Mouse (Mus musculus): ENCODE measurements around the gene Creb3. TPM values are rescaled to one million over a fixed set of nuclear protein-coding genes. Genes with fewer than 3 reads are reported as not detected.

Creb3 gene
- polyA plus RNA-seq (2012; rRNA removed) = 58.2 and 74.5 TPM in 2 replicates

DNA sequence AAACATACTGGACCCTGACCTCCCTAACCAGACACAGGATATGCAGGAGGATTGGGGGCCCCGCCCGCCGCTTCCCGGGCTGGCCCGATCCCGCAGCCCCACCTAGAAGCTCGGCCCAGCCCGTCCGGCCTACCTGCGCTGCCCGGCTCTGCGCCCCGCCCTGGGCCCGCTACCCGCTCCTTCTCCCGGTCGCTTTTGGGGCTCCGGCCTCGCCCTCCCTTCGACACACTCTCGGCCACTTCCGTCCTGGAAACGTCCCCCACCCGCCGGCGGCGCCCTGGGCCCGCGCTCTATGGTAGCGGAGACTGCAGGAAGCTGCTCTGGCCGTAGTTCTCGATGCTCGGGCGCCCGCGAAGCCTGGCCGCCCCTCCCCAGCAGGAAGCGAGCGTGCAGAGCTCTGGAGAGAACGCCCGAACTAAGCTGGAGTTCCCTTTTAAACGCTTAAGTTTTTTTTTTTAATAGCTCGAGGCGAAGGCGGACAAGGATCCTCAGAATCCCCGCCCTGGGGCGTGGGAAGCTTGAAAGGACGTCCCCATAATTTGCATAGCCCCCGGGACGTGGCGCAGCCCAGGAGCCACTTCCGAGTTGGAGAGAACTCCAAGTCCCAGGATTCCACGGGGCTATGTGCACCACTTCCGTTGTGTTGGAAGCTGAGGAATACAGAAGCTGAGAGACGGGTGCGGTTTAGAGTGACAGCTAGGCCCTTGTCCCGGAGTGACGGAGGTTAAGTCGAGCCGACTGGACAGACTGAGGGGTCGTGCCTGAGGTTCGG is at the start of gene Creb3, which contains the start of gene Tln1:
Gene Creb3 (plus strand): TSS at position 336 of the 772 bp plus-strand sequence.
Gene Tln1 (minus strand): TSS at position 695 of the 772 bp plus-strand sequence.
- H3K4me3 ChIP-seq (ENCODE audit: insufficient read depth, low read depth, low read length) = peak within 1 kb of the TSS; percentile 90
- no peaks in the 10 kb centered on the region; the same call in 1 of the 2 replicates for H3K36me3 ChIP-seq (ENCODE audit: control insufficient read depth, insufficient read depth, low read length)
- peaks cover 34% of the 10 kb centered on the region for H3K4me1 ChIP-seq (ENCODE audit: control insufficient read depth, insufficient read depth, low read length)
- DNase-seq = peak; percentile 99
- TF ChIP-seq POLR2A (IDR thresholded peaks at IDR 0.05; ENCODE audit: low read depth, low read length) (peak; percentile 40), CTCF (conservative IDR thresholded peaks at IDR 0.05; ENCODE audit: insufficient read depth, insufficient read length, low read depth, low read length) (no peak)
- under 1% methylated on average over 62 of the region's 62 CpGs for WGBS
- peak within 1 kb of the TSS; percentile 97 for H3K27ac ChIP-seq (ENCODE audit: insufficient read depth, low read depth, low read length)
- no peaks in the 10 kb centered on the region for H3K27me3 ChIP-seq (replicated peaks; ENCODE audit: control insufficient read depth, insufficient read depth, low read length)

DNA sequence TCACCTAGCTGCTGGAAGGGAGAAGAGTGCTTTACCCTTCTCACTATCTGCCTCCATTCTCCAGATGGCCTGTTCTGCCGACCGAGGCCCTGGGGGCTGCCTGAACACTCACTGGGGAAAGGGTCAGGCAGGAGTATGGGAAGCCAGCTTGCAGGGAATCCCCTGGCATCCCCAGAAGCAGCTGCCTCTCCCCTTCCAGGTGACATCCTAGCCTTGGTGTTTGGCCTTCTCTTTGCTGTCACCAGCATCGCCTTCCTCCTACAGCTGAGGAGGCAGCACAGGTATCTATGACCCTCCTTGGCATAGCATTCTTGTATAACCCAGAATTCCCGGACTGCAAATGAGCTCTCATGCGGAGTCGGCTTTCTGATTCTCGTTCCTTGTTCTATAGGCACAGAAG is 49.5 kb upstream of the Creb3 start:
- peaks cover 8% of the 10 kb centered on the region for H3K4me1 ChIP-seq (ENCODE audit: control insufficient read depth, insufficient read depth, low read length)
- no peaks in the 10 kb centered on the region for H3K27me3 ChIP-seq (replicated peaks; ENCODE audit: control insufficient read depth, insufficient read depth, low read length)
- no peak overlapping the region for H3K4me3 ChIP-seq (ENCODE audit: insufficient read depth, low read depth, low read length)
- 77% methylated on average over 7 of the region's 7 CpGs for WGBS
- H3K36me3 ChIP-seq (ENCODE audit: control insufficient read depth, insufficient read depth, low read length) = no peaks in the 10 kb centered on the region
- no peak overlapping the region for H3K27ac ChIP-seq (ENCODE audit: insufficient read depth, low read depth, low read length)
- no peak for TF ChIP-seq CTCF (conservative IDR thresholded peaks at IDR 0.05; ENCODE audit: insufficient read depth, insufficient read length, low read depth, low read length)
- TF ChIP-seq POLR2A (IDR thresholded peaks at IDR 0.05; ENCODE audit: low read depth, low read length) = no peak
- no peak for DNase-seq

DNA sequence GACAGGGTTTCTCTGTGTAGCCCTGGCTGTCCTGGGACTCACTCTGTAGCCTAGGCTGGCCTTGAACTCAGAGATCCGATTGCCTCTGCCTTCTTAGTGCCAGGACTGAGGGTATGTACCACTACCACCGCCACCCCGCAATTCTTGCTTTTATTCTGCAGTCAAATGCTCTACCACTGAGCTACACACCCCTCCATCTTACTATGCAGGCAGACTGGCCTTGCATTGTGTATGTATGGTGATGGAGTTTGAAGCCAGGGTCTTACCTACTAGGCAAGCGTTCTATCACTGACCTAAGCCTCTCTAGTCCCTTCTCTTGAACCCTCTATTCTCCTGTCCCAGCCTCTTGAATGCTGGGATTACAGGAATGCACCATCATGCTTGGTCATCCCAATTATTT is 48.8 kb upstream of the Creb3 start:
- no peak overlapping the region for H3K4me3 ChIP-seq (ENCODE audit: insufficient read depth, low read depth, low read length)
- H3K36me3 ChIP-seq (ENCODE audit: control insufficient read depth, insufficient read depth, low read length) = no peaks in the 10 kb centered on the region
- peaks cover 3% of the 10 kb centered on the region; the same call in 1 of the 2 replicates for H3K4me1 ChIP-seq (ENCODE audit: control insufficient read depth, insufficient read depth, low read length)
- H3K27ac ChIP-seq (ENCODE audit: insufficient read depth, low read depth, low read length) = no peak overlapping the region
- no peaks in the 10 kb centered on the region for H3K27me3 ChIP-seq (replicated peaks; ENCODE audit: control insufficient read depth, insufficient read depth, low read length)
- DNase-seq = no peak
- no peak for TF ChIP-seq POLR2A (IDR thresholded peaks at IDR 0.05; ENCODE audit: low read depth, low read length)
- no peak for TF ChIP-seq CTCF (conservative IDR thresholded peaks at IDR 0.05; ENCODE audit: insufficient read depth, insufficient read length, low read depth, low read length)
- 85% methylated on average over 4 of the region's 4 CpGs for WGBS

DNA sequence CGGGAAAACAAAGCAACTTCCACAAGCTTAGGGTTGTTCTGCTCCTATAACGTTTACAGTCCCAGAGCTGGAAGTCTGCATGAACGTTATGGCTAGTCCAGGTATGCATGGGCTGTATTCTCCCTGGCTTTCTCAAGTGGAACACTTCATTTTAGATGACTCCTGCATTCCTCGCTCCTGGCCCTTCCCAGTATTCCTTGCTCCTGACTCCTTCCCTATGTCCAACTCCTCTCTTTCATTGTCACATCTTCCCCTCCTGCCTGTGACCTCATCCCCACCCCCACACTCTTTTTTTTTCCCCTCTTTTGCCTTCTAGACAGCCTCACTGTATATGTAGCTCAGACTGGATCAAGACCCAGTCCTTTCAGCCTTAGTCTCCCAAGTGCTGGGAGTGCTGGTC is 48.3 kb upstream of the Creb3 start:
- H3K27ac ChIP-seq (ENCODE audit: insufficient read depth, low read depth, low read length) = no peak overlapping the region
- no peak for DNase-seq
- 65% methylated on average over 4 of the region's 4 CpGs for WGBS
- H3K4me1 ChIP-seq (ENCODE audit: control insufficient read depth, insufficient read depth, low read length) = peaks cover under 1% of the 10 kb centered on the region; the same call in 1 of the 2 replicates
- TF ChIP-seq POLR2A (IDR thresholded peaks at IDR 0.05; ENCODE audit: low read depth, low read length) (no peak), CTCF (conservative IDR thresholded peaks at IDR 0.05; ENCODE audit: insufficient read depth, insufficient read length, low read depth, low read length) (no peak)
- no peak overlapping the region for H3K4me3 ChIP-seq (ENCODE audit: insufficient read depth, low read depth, low read length)
- H3K27me3 ChIP-seq (replicated peaks; ENCODE audit: control insufficient read depth, insufficient read depth, low read length) = no peaks in the 10 kb centered on the region
- no peaks in the 10 kb centered on the region for H3K36me3 ChIP-seq (ENCODE audit: control insufficient read depth, insufficient read depth, low read length)

DNA sequence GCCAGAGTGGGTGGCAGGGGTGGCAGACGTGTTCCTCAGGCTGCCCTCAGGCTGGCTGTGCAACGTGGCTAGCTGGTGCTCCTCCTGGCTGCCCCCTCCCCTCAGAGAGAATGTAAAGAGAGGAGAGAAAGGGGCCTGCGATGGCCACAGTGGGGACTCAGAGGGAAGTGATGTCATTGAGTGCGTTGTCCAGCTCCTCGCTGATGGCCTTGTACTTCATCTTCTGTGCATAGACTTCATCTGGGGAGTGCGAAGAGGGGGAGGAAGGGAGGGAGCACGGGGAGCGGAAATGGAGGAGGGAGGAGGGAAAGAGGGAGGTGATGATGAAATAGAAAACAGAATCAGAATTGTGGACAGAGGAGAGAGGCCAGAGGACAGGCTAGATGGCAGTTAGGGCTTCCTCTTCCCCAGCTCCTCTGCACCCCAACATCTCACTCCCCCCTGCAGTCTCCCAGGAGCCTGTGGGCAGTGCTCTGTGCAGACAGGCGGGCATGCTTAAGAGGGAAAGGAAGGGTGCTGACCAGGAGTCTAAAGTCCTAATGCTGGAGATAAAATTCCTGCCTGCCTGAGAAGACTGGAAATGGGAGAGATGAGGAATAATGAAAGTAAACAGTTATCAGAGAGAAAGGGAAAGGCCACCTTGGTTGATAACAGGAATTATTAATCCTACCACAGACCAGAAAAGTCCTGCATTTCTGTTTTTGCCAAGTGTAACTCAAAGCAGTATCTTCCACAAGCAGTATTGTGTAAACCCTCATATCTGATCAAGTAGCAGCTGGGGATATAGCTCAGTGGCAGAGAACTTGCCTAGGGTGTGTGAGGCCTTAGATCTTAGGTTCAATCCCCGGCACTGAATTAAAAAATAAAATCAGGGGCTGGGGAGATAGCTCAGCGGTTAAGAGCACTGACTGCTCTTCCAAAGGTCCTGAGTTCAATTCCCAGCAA is 46.1 kb upstream of the Creb3 start:
- TF ChIP-seq CTCF (conservative IDR thresholded peaks at IDR 0.05; ENCODE audit: insufficient read depth, insufficient read length, low read depth, low read length) = no peak
- no peak for TF ChIP-seq POLR2A (IDR thresholded peaks at IDR 0.05; ENCODE audit: low read depth, low read length)
- 67% methylated on average over 11 of the region's 11 CpGs for WGBS
- Histone ChIP-seq H3K27ac (ENCODE audit: insufficient read depth, low read depth, low read length) (no peak overlapping the region), H3K27me3 (replicated peaks; ENCODE audit: control insufficient read depth, insufficient read depth, low read length) (no peaks in the 10 kb centered on the region), H3K4me3 (ENCODE audit: insufficient read depth, low read depth, low read length) (no peak overlapping the region), H3K36me3 (ENCODE audit: control insufficient read depth, insufficient read depth, low read length) (no peaks in the 10 kb centered on the region), H3K4me1 (ENCODE audit: control insufficient read depth, insufficient read depth, low read length) (no peaks in the 10 kb centered on the region; the same call in 1 of the 2 replicates)
- no peak for DNase-seq

DNA sequence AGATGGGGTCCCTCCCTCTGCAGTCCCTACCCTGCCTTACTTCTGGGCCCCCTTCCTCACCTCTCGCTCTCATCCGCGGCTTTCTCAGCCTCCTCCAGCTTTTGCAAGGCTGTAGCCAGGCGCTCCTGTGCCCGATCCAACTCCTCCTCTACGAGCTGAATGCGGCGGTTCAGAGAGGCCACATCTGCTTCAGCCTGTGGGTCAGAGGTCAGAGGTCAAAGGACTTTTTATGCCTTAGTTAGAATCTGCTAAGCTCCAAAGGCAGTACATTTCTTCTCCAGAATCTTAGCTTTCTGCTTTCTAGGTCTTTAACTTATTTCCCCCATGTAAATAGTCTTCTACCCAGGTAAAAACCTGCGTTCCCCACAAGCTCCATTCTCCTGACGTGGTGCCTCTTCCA is 42.6 kb upstream of the Creb3 start:
- H3K27ac ChIP-seq (ENCODE audit: insufficient read depth, low read depth, low read length) = no peak overlapping the region
- H3K4me1 ChIP-seq (ENCODE audit: control insufficient read depth, insufficient read depth, low read length) = peaks cover 3% of the 10 kb centered on the region; the same call in 1 of the 2 replicates
- H3K27me3 ChIP-seq (replicated peaks; ENCODE audit: control insufficient read depth, insufficient read depth, low read length) = no peaks in the 10 kb centered on the region
- DNase-seq = no peak
- H3K36me3 ChIP-seq (ENCODE audit: control insufficient read depth, insufficient read depth, low read length) = no peaks in the 10 kb centered on the region
- 32% methylated on average over 10 of the region's 10 CpGs for WGBS
- no peak for TF ChIP-seq POLR2A (IDR thresholded peaks at IDR 0.05; ENCODE audit: low read depth, low read length)
- TF ChIP-seq CTCF (conservative IDR thresholded peaks at IDR 0.05; ENCODE audit: insufficient read depth, insufficient read length, low read depth, low read length) = no peak
- H3K4me3 ChIP-seq (ENCODE audit: insufficient read depth, low read depth, low read length) = no peak overlapping the region
